Mouse (Mus musculus) liver, embryonic 15.5 days (tissue): Measurements from ENCODE around the gene Ten1. TPM values are rescaled to one million over a fixed set of nuclear protein-coding genes. Genes with fewer than 3 reads are reported as not detected.
A peak's percentile ranks its signal among the peaks of the same experiment; 100 is the strongest.

Source experiments
- ATAC-seq: fragments of 200-750 bp; cut with Nextera tagmentation; 2 replicates; pipeline ENCODE4 v1.8.0; 2017; ENCODE audit warnings: moderate number of reproducible peaks, mild to moderate bottlenecking, moderate library complexity; ENCODE audit not compliant: insufficient read depth
- H3K27ac ChIP-seq: fragments of 300-500 bp; sonication (generic); replicated peaks from 2 replicates; pipeline ENCODE4 v1.5.1; 2015; ENCODE audit warnings: mild to moderate bottlenecking, inconsistent platforms
- H3K27me3 ChIP-seq: fragments of 300-500 bp; sonication (generic); 2 replicates; pipeline ENCODE4 v1.6.1; 2015; ENCODE audit warnings: mild to moderate bottlenecking, inconsistent platforms
- H3K36me3 ChIP-seq: fragments of 300-500 bp; sonication (generic); replicated peaks from 2 replicates; pipeline ENCODE4 v1.6.1; 2015; ENCODE audit warnings: moderate library complexity, mild to moderate bottlenecking, inconsistent platforms
- H3K4me1 ChIP-seq: fragments of 300-500 bp; sonication (generic); replicated peaks from 2 replicates; pipeline ENCODE4 v1.6.1; 2015; ENCODE audit warnings: inconsistent platforms
- H3K4me2 ChIP-seq: fragments of 300-500 bp; sonication (generic); 2 replicates; pipeline ENCODE4 v1.6.1; 2015; ENCODE audit warnings: moderate library complexity, mild to moderate bottlenecking, inconsistent platforms
- H3K4me3 ChIP-seq: fragments of 300-500 bp; sonication (generic); replicated peaks from 2 replicates; pipeline ENCODE4 v1.5.1; 2015; ENCODE audit warnings: mild to moderate bottlenecking, inconsistent platforms
- H3K9ac ChIP-seq: fragments of 300-500 bp; sonication (generic); 2 replicates; pipeline ENCODE4 v1.6.1; 2015; ENCODE audit warnings: moderate library complexity, mild to moderate bottlenecking, inconsistent platforms
- H3K9me3 ChIP-seq: fragments of 300-500 bp; sonication (generic); replicated peaks from 2 replicates; pipeline ENCODE4 v1.6.1; 2016; ENCODE audit warnings: inconsistent platforms
- WGBS: fragments of 180-500 bp; shearing (Covaris S2); methylation state at CpG from one replicate; pipeline ENCODE4 v1.1.7; 2015; ENCODE audit warnings: mixed read lengths; ENCODE audit not compliant: insufficient replicate concordance; 5-methylcytosine and 5-hydroxymethylcytosine counted together
- polyA plus RNA-seq: library from polyadenylated mRNA; unstranded; fragments of >200 nt; fragmentation: Nextera tagmentation; extraction: Ambion mirVana; gene quantifications from 2 replicates; pipeline ENCODE4 v1.2.1, GENCODE M21; 2015

Gene Ten1
- polyA plus RNA-seq, 1 experiment from 2014 or later, result 27.5 TPM

- Histone ChIP-seq H3K4me2 (no peak overlapping the region), H3K27me3 (peaks cover 47% of the 10 kb centered on the region), H3K9ac (no peak overlapping the region), H3K4me1 (peaks cover 11% of the 10 kb centered on the region), H3K4me3 (no peak overlapping the region), H3K36me3 (no peaks in the 10 kb centered on the region), H3K9me3 (no peaks in the 10 kb centered on the region), H3K27ac (no peak overlapping the region)
- ATAC-seq, result no peak
- 56% methylated on average over 8 of the region's 8 CpGs for WGBS
These were observed 36.2 kb downstream of the Ten1 start for GRCm38 (mm10) chr11:116234901-116235300.

GRCm38 (mm10) chr11:116237742-116238395 is 39.2 kb downstream of the Ten1 start, which contains the start of gene Evpl:
Evpl (minus strand) TSS chr11:116238077.
- Histone ChIP-seq H3K9ac (no peak within 1 kb of the TSS), H3K4me1 (peaks cover 11% of the 10 kb centered on the region), H3K36me3 (no peaks in the 10 kb centered on the region), H3K4me2 (peak within 1 kb of the TSS; percentile 53), H3K27me3 (peaks cover 40% of the 10 kb centered on the region), H3K4me3 (peak within 1 kb of the TSS; percentile 21), H3K9me3 (no peaks in the 10 kb centered on the region), H3K27ac (no peak within 1 kb of the TSS)
- ATAC-seq, result peak; percentile 63
- WGBS, result 19% methylated on average over 31 of the region's 31 CpGs

GRCm38 (mm10) chr11:116239797-116240196 is 41.1 kb downstream of the Ten1 start:
- H3K9ac ChIP-seq, result no peak overlapping the region
- peaks cover 28% of the 10 kb centered on the region for H3K27me3 ChIP-seq
- ATAC-seq, result no peak
- H3K9me3 ChIP-seq, result no peaks in the 10 kb centered on the region
- H3K36me3 ChIP-seq, result peaks cover 15% of the 10 kb centered on the region
- H3K4me2 ChIP-seq, result no peak overlapping the region
- H3K4me3 ChIP-seq, result no peak overlapping the region
- no peak overlapping the region for H3K27ac ChIP-seq
- H3K4me1 ChIP-seq, result peaks cover 11% of the 10 kb centered on the region
- 55% methylated on average over 7 of the region's 7 CpGs for WGBS

GRCm38 (mm10) chr11:116241744-116242235 is 43.1 kb downstream of the Ten1 start:
- H3K4me1 ChIP-seq, result peaks cover 11% of the 10 kb centered on the region
- H3K9ac ChIP-seq, result no peak overlapping the region
- no peak overlapping the region for H3K4me3 ChIP-seq
- no peak overlapping the region for H3K4me2 ChIP-seq
- H3K9me3 ChIP-seq, result no peaks in the 10 kb centered on the region
- peaks cover 20% of the 10 kb centered on the region for H3K27me3 ChIP-seq
- peaks cover 35% of the 10 kb centered on the region for H3K36me3 ChIP-seq
- H3K27ac ChIP-seq, result no peak overlapping the region
- 63% methylated on average over 12 of the region's 12 CpGs for WGBS
- no peak for ATAC-seq

GRCm38 (mm10) chr11:116244580-116244979 is 45.9 kb downstream of the Ten1 start:
- Histone ChIP-seq H3K27me3 (no peaks in the 10 kb centered on the region), H3K4me3 (no peak overlapping the region), H3K9ac (no peak overlapping the region), H3K9me3 (no peaks in the 10 kb centered on the region), H3K4me2 (no peak overlapping the region), H3K4me1 (no peaks in the 10 kb centered on the region), H3K27ac (no peak overlapping the region), H3K36me3 (peaks cover 63% of the 10 kb centered on the region)
- 76% methylated on average over 8 of the region's 8 CpGs for WGBS
- no peak for ATAC-seq

GRCm38 (mm10) chr11:116245616-116246015 is 47.0 kb downstream of the Ten1 start:
- H3K4me1 ChIP-seq, result no peaks in the 10 kb centered on the region
- no peak for ATAC-seq
- H3K27me3 ChIP-seq, result no peaks in the 10 kb centered on the region
- peaks cover 73% of the 10 kb centered on the region for H3K36me3 ChIP-seq
- H3K9ac ChIP-seq, result no peak overlapping the region
- no peak overlapping the region for H3K4me2 ChIP-seq
- H3K27ac ChIP-seq, result no peak overlapping the region
- H3K4me3 ChIP-seq, result no peak overlapping the region
- H3K9me3 ChIP-seq, result no peaks in the 10 kb centered on the region
- WGBS, result 77% methylated on average over 6 of the region's 6 CpGs

GRCm38 (mm10) chr11:116247502-116248222 is 49.0 kb downstream of the Ten1 start:
- ATAC-seq, result no peak
- WGBS, result 75% methylated on average over 14 of the region's 14 CpGs
- H3K9me3 ChIP-seq, result no peaks in the 10 kb centered on the region
- no peaks in the 10 kb centered on the region for H3K27me3 ChIP-seq
- H3K36me3 ChIP-seq, result peaks cover 93% of the 10 kb centered on the region
- no peak overlapping the region for H3K27ac ChIP-seq
- no peak overlapping the region for H3K4me3 ChIP-seq
- no peaks in the 10 kb centered on the region for H3K4me1 ChIP-seq
- H3K4me2 ChIP-seq, result no peak overlapping the region
- H3K9ac ChIP-seq, result no peak overlapping the region

GRCm38 (mm10) chr11:116250898-116251297 is 52.2 kb downstream of the Ten1 start:
- ATAC-seq, result no peak
- H3K4me3 ChIP-seq, result no peak overlapping the region
- no peak overlapping the region for H3K4me2 ChIP-seq
- H3K27ac ChIP-seq, result no peak overlapping the region
- no peaks in the 10 kb centered on the region for H3K4me1 ChIP-seq
- no peak overlapping the region for H3K9ac ChIP-seq
- no peaks in the 10 kb centered on the region for H3K9me3 ChIP-seq
- 84% methylated on average over 8 of the region's 8 CpGs for WGBS
- no peaks in the 10 kb centered on the region for H3K27me3 ChIP-seq
- H3K36me3 ChIP-seq, result peaks cover 97% of the 10 kb centered on the region

GRCm38 (mm10) chr11:116253076-116253600 is 54.5 kb downstream of the Ten1 start:
- Histone ChIP-seq H3K4me2 (no peak overlapping the region), H3K27ac (no peak overlapping the region)
- 59% methylated on average over 3 of the region's 3 CpGs for WGBS

GRCm38 (mm10) chr11:116254627-116255026 is 56.0 kb downstream of the Ten1 start:
- H3K27ac ChIP-seq, result no peak overlapping the region
- H3K27me3 ChIP-seq, result no peaks in the 10 kb centered on the region

More at GRCm38 (mm10) chr11:116253076-116253600, 54.5 kb downstream of the Ten1 start:
- no peak overlapping the region for H3K9ac ChIP-seq
- H3K36me3 ChIP-seq, result peaks cover 96% of the 10 kb centered on the region
- ATAC-seq, result no peak
- H3K4me3 ChIP-seq, result no peak overlapping the region
- no peaks in the 10 kb centered on the region for H3K9me3 ChIP-seq
- no peaks in the 10 kb centered on the region for H3K27me3 ChIP-seq
- peaks cover 4% of the 10 kb centered on the region; the same call in 1 of the 2 replicates for H3K4me1 ChIP-seq

More at GRCm38 (mm10) chr11:116254627-116255026, 56.0 kb downstream of the Ten1 start:
- ATAC-seq, result no peak
- Histone ChIP-seq H3K36me3 (peaks cover 96% of the 10 kb centered on the region), H3K4me3 (no peak overlapping the region), H3K4me1 (peaks cover 9% of the 10 kb centered on the region), H3K4me2 (no peak overlapping the region), H3K9ac (no peak overlapping the region), H3K9me3 (no peaks in the 10 kb centered on the region)
- WGBS, result 27% methylated on average over 9 of the region's 9 CpGs
